Mouse (Mus musculus): Measurements from ENCODE around the gene Sos1.
"Not testable (repeated sequence)": the region's sequence is repeated elsewhere in the genome, so short reads cannot be mapped to it uniquely, and the experiment has no call there.

Sos1 gene

GRCm38 (mm10) chr17:80426901-80427300, 53.4 kb downstream of the Sos1 start:
- no peak for DNase-seq (ENCODE audit: extremely low read depth, low read depth, low spot score)

DNA sequence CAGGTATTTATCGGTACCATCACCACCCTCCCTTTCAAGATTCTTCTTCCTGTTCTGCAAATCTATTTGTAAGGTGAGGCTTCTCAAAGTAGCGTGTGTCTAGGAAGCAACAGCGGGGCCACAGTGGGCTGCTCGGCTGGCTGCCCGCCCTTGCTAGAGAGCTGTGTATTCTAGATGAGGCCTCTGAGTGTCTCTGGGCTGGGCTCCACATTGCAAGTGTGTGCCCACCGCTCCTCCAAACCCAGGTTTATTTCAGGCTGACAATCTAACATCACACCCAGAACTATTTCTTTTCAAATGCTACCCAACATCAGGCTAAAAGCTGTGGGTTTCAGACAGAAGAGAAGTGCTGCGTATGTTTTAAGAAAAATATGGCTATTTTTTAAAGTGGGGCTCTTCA, 54.1 kb downstream of the Sos1 start:
- DNase-seq (ENCODE audit: extremely low read depth, low read depth, low spot score): no peak

DNA sequence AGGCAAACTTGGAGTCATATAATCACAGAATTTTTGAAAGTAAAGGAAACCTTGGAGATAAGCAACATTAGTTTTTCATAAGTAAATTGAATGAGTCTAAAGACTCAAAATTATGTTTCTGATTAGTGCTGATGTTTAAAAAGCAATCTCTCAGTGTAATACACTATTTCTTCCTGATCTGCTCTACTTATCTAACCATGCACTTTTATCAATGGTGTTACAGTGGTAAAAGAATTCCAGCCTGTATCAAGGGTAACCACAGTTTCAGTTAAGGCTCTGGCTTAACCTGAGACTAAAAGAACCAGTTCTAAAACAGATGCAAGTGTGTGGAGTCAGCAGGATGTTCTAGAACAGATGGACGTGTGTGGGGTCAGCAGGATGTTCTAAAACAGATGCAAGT, 59.3 kb downstream of the Sos1 start:
- no peak for DNase-seq (ENCODE audit: extremely low read depth, low read depth, low spot score)

GRCm38 (mm10) chr17:80418572-80419210, 61.6 kb downstream of the Sos1 start:
- DNase-seq (ENCODE audit: extremely low read depth, low read depth, low spot score): no peak

- no peak for DNase-seq (ENCODE audit: extremely low read depth, low read depth, low spot score)
Observed at GRCm38 (mm10) chr17:80411182-80411581, 69.1 kb downstream of the Sos1 start.

DNA sequence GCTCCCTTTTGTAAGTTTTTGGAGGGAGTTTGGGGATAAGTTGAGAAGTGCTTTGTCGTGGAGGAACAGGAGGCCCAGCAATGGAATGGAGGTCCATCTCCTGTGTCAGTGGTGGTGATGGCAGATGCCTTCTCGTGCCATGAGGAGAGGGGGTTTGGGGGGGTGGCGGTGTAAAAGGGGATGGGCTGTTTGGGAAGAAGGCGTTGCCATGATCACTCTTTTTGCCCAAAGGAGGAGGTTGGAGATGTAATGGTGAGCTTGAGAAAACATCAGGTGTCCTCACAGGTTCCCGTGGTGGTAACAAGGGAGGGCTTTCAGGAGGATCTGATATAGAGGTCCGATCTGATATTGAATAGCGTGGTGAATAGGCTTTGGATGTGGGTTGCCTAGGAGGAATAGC, 82.0 kb downstream of the Sos1 start:
- DNase-seq (ENCODE audit: extremely low read depth, low read depth, low spot score): no peak

DNA sequence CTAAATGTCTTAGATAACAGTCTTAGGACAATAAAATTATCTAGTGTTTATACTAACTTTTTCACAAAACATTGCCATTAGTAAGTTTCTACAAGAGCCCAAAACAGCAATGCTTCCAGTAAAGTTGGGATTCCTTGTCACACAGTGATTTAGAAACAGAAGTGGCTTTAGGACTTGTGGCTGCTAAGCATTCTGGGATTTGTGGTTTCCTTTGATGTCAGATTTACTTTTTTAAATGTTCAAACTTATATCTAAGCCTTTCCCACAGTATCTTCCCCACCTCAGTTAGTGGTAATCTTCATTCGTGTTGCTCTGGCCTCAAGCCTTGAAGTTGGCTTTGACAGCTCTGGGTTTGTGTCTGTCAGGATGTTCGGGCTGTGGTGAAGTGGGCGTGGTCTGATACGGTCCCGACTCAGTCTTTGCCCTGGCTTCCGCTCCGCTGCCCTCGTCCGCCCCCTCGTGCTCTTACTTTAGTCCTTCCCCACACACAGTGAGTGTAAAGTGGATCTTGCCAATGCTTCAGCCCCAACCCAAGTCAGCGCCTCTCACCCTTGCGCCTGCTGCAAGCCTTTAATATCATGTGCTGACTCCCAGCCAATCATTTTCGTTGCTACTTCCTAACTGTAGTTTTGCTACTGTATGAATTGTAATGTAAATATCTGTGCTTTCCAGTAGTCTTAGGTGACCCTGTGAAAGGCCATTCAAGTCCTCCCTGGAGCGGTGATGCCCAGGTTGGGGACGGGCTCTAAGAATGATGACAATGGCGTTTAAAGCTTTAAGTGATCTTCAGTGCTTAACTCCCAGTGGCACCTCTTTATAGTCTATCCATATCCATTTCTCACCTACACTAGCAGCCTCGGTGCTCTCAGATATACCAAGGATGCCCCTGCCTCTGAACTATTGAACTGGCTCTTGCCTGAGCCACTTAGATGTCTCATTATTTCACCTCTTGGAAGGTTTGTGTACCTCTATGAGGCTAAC, 88.5 kb downstream of the Sos1 start:
- no peak for DNase-seq (ENCODE audit: extremely low read depth, low read depth, low spot score)

DNA sequence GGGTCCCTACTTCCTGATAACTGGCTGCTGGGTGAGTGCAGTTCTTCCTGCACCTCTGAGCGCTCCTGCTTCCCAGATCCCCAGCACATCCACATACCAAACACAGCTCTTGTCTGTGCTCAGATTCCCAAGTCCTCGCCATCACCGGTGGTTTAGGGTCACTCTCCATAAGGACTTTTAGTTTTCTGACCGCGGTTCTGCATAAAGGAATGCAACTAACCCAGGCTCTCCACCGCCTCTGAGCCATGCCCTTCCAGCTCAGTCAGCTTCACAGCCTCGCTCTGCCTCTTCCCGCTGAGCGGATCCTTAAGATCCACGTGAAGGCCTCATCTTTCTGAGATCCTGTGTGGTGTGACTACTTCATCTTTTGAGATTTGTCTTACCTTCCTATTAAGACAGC, 90.2 kb downstream of the Sos1 start:
- no peak for DNase-seq (ENCODE audit: extremely low read depth, low read depth, low spot score)

DNA sequence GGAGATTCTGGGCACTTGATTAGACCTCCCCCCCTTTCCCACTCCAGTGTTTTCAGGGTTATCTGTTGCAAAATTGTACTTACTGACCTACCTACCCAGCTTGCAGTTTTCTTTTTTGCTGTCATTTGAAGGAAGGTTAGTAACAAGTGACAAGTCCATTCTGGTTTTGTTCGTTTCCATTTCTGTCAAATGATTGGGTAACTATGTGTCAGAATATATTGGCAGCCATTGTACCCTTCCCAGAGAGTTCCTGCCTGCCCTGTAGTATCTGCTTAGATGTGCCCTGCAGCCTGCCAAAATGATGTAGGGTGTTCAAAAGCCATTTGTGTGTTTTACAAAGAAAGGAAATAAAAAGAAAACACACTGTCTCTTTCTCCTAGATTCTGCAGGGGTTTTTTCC, 94.6 kb downstream of the Sos1 start:
- no peak for DNase-seq (ENCODE audit: extremely low read depth, low read depth, low spot score)

- not testable (repeated sequence) for DNase-seq (ENCODE audit: extremely low read depth, low read depth, low spot score)
Observed at GRCm38 (mm10) chr17:80378386-80378785, 101.9 kb downstream of the Sos1 start.

DNA sequence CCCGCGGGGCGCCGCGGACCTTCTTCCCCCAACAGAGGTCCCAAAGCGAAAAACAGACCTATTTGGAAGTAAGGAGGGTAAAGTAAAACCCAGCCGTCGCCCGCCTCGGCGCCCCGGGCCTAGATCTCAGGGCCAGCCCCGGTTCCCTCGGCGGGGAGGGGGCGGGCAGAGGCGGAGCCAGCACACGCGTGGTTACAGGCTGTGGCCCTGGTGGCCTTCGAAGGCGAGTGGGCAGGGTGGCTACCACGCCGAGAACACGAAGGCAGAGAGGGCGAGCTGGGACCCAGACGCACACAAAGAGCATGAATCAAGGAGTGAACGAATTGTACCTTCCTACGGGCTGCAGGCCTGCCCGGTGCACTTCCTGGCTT, 106.5 kb downstream of the Sos1 start:
- no peak for DNase-seq (ENCODE audit: extremely low read depth, low read depth, low spot score)

GRCm38 (mm10) chr17:80372989-80373725, 107.1 kb downstream of the Sos1 start, which contains the start of gene Gm10190:
Gene Gm10190 (minus strand): TSS chr17:80373541.
- DNase-seq (ENCODE audit: extremely low read depth, low read depth, low spot score): peak; percentile 40

DNA sequence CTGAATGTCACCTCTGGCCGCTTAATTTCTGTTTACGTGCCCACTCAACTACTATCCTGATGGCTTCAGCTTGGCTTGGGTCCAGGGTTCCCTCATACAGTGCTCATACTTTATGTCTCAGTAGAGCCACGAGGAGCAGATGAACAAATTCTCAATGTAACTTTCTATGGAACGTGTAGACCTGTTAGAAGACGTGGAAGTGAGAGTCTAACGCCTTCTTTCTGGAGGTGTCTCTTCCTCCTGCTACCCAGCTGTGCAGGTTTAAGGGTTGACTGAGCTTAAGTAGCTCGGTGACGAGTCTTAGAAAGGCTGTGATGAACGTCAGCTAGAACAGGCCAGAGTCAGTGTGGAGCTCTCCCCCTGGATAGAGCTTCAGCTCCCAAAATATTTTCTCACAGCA, 111.6 kb downstream of the Sos1 start:
- no peak for DNase-seq (ENCODE audit: extremely low read depth, low read depth, low spot score)

DNA sequence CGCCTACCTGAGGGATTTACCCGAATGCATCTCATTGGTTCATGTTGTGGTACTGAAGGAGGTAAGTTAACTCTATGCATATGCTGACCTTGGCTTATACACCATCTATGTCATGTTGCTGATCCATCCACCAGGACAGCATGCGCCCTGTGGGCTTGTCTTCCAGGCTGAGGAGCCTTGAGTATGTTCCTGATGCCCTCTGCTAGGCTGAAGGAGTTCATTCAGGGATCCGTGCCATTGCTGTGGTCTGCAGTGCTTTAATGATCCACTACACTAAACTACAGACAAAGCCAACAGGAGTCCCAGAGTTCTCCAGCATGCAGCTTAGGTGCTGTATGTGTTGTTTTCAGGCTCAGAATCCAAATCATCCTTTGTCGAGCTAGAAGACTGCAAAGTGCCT, 113.0 kb downstream of the Sos1 start:
- no peak for DNase-seq (ENCODE audit: extremely low read depth, low read depth, low spot score)

DNA sequence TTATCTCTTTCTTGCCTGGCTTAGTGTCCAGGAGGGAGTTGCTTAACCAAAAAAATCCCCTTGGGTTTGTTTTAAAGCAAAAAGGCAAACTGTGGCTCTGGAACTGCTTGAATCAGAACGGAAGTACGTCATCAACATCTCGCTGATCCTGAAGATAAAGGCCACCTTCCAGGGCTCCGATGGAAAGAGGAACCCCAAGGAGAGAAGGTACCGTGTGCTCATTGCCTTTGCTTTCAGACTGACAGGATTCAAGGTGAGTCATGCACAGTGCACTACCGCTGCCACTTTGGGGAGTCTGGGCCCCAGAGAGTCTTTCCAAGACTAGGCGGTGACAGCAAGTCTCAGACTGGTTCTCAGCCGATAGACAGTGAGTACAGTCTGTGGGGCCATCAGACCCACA, 120.0 kb downstream of the Sos1 start:
- DNase-seq (ENCODE audit: extremely low read depth, low read depth, low spot score): no peak

- DNase-seq (ENCODE audit: extremely low read depth, low read depth, low spot score): no peak
Observed at GRCm38 (mm10) chr17:80347234-80347633, 133.0 kb downstream of the Sos1 start.

GRCm38 (mm10) chr17:80346591-80347125, 133.6 kb downstream of the Sos1 start:
- no peak for DNase-seq (ENCODE audit: extremely low read depth, low read depth, low spot score)

GRCm38 (mm10) chr17:80345277-80345676, 135.0 kb downstream of the Sos1 start:
- DNase-seq (ENCODE audit: extremely low read depth, low read depth, low spot score): no peak
